Mouse (Mus musculus): Measurements from ENCODE around the gene Ube2v1.

Gene Ube2v1

GRCm38 (mm10) chr2:167631591-167632448 is at the start of gene Ube2v1:
Gene Ube2v1 (minus strand): TSS chr2:167632095.
- DNase-seq (ENCODE audit: extremely low read depth, low read depth), result peak; percentile 82

DNA sequence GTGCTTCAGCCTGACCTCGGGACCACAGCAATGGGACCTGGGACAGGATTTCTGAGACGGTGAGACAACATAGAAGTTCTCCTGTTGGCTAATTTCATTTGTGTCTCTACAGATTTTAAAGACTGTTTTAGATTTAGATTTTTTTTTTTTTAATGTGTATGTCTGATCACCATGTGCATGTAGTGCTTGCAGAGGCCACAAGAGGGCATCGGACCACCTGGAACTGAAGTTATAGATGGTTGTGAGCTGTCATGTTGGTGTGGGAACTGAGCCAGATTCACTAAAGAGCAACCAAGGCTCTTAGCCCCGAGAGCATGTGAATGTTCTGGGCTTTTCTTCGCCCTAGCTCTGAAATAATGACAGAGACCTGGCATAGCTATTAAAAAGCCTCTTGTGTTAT is 48.8 kb upstream of the Ube2v1 start:
- DNase-seq (ENCODE audit: extremely low read depth, low read depth), result peak; percentile 66

DNA sequence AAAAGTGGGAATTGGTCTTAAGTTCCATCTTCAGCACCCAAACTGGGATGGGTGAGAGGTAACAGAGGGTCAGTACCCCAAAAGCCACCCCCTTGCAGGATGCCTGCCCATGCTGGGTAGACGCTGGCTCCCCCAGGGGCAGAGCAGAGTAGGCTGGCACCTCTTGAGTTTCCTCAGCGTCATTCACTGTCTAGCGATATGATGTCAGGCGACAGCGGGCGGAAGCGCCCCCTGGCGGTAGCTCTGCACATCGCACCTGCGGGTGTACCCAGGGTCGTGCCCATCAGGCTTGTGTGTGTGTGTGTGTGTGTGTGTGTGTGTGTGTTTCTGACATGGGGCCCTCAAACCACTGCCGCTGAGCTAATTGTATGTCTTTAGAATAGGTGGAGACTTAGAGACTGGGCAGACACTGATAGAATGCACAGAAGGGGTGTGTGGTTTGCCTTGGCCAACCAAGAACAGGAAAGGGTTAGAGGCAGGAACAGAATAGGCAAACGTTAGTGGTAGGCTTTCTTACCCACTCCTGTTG is 48.1 kb upstream of the Ube2v1 start:
- peak; percentile 61 for DNase-seq (ENCODE audit: extremely low read depth, low read depth)

GRCm38 (mm10) chr2:167678600-167678999 is 46.7 kb upstream of the Ube2v1 start:
- DNase-seq (ENCODE audit: extremely low read depth, low read depth), result no peak

DNA sequence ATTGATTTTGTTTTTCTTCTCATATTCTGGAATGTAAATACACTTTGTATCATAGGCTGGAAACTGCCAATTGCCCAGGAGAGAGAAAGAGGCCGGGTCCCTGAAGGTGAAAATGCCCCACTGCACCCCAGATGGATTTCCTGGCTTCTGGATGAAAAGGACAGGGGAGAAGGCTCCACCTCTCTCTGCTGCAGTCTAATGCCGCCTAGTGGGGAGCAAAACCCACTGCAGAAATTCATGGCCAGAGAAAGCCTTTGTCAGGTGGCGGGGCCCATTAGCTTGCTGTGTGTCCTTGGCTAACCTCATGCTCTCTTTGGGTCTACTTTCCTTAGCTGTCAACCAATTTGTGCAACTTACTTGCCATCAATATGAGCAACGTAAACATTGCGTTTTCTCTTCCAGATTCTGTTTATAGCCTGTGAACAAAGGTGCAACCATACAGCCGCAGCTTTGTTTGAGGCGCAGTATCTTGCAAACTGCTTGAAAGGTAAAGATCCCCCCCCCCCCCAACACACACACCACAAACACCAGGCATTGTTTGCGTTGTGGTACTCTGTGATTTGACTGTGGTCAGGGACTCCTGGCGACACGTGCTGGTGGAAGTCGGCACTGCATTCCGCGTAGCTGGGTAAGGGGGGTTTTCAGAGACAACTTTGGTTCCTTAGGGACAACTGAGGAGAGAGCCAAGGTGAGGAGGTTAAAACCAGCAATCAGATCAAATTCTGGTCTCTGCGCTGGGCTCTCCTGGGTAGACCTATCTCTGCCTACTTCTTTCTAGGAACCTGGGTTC is 43.4 kb upstream of the Ube2v1 start:
- DNase-seq (ENCODE audit: extremely low read depth, low read depth), result no peak

DNA sequence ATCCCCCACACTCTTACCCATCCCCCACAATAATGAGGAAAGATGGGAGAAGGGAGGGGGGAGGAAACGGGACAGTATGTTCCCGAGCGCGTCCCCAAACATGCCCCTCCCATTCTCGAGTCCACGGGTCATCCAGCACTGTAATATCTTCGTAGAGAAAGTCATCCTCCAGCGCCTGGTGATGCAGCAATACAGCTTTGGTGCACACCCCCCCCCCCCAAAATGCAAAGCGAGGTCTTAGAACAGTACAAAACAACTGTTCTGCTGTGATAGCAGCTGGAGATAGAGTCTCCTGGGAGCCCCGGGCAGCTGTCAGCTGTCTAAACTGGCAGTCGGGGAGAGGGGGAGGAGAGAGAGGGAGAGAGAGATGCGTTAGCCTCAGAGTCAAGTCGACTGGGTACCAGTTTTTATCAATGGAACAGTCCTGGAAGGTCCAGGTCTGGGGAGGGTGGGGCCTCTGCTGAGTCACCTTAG is 40.4 kb upstream of the Ube2v1 start:
- peak; percentile 64 for DNase-seq (ENCODE audit: extremely low read depth, low read depth)

DNA sequence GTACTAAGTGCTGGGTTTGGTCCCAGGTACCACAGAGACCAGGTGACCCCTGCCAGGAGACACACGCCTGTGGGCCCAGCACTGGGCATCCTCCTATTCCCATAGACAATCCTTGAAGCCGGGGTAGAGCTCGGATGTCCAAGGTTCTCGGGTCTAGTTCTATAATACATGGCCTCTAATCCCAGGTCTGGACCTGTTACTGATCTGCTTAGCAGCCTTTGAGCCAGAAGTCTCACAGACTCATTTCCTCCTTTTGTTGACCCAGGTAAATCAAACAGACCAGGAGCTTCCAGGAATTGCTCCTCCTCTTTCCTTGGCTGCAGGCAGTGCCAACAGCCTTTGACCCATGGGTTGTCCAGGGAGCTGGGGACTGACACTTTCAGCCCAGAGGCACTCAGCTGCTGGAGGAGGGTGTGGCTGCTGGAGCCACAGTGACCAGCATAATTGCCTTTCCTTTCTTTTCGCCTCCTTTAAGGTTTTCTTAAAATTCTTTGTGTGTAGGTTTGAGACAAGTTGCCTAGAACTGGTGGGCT is 39.3 kb upstream of the Ube2v1 start:
- no peak for DNase-seq (ENCODE audit: extremely low read depth, low read depth)

- DNase-seq (ENCODE audit: extremely low read depth, low read depth), result no peak
Measured at GRCm38 (mm10) chr2:167669398-167669797, 37.5 kb upstream of the Ube2v1 start.

GRCm38 (mm10) chr2:167668426-167668825 is 36.5 kb upstream of the Ube2v1 start:
- DNase-seq (ENCODE audit: extremely low read depth, low read depth), result no peak

- no peak for DNase-seq (ENCODE audit: extremely low read depth, low read depth)
Measured at GRCm38 (mm10) chr2:167665972-167666713, 34.2 kb upstream of the Ube2v1 start.

DNA sequence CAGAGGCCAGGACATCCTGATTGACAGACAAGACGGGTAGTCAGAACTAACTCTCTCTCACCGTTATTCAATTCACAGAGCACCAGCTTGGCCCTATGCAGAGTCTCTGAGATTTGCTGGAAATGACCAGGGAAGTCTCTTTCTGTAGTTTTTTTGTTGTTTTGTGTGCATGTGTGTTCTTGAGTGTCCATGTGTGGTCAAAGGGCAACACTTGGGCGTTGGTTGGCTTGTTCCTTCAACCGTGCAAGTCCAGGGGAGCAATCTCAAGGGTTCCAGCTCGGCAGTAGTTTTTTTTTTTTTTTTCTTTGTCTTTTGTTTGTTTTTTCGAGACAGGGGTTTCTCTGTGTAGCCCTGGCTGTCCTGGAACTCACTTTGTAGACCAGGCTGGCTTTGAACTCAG is 30.8 kb upstream of the Ube2v1 start:
- no peak for DNase-seq (ENCODE audit: extremely low read depth, low read depth)

- peak; percentile 67 for DNase-seq (ENCODE audit: extremely low read depth, low read depth)
Measured at GRCm38 (mm10) chr2:167661270-167662203, 29.6 kb upstream of the Ube2v1 start, which contains the start of gene Gm20431. Gene Gm20431 (minus strand): TSS chr2:167661496.

DNA sequence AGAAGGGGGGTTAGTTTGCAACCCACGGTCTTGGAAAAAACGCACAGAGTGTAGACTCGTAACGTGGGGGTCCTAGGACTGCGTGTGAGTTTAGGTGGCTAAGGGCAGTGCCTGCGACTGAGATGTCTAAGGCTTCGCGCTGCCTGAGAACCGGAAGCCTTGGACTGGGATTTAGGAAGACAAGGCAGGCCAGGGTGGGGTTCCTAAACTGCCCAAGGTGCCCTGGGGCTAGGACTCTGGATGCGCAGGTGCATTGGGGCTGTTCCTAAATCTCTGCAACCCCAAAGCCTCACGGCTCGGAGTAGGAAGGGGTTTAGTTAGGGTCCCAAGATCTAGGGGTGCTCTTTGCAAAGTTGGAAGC is 28.7 kb upstream of the Ube2v1 start:
- no peak for DNase-seq (ENCODE audit: extremely low read depth, low read depth)

DNA sequence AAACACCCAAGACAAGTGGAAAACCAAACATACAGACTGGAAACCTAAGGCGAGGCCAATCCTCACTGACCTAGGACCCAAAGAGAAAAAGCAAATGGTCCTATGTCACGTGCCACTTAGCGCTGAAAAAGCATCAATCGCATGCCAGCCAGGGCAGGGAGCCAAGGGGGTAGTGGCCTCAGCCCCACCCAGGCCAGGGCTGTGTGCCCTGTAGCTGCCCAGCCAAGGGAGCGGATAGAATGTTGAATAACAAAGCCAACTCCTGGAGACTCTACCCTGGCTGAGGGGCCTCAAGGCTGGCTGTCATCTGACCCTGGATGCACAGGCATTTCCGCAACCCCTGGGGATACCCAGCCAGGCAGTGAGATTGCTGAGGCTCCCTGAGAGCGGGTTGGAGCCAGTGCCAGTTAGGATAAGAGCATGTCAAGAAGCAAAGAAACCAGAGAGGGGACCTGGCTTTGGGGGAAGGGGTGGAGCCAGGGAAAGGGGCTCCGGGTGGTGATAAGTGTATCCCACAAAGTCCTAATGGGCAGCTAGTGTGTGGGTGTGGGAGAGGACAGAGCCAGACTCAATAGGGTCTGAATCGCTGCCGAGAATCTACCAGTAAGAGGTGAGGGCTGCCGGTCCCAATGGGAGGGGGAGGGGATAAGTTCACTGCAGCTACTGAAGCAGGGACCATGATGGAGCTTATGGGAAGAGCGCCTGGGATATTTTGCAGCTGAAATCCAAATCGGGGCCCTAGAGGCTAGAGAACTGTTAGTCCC is 28.1 kb upstream of the Ube2v1 start:
- no peak for DNase-seq (ENCODE audit: extremely low read depth, low read depth)

- DNase-seq (ENCODE audit: extremely low read depth, low read depth), result no peak
Measured at GRCm38 (mm10) chr2:167659177-167659846, 27.4 kb upstream of the Ube2v1 start.

DNA sequence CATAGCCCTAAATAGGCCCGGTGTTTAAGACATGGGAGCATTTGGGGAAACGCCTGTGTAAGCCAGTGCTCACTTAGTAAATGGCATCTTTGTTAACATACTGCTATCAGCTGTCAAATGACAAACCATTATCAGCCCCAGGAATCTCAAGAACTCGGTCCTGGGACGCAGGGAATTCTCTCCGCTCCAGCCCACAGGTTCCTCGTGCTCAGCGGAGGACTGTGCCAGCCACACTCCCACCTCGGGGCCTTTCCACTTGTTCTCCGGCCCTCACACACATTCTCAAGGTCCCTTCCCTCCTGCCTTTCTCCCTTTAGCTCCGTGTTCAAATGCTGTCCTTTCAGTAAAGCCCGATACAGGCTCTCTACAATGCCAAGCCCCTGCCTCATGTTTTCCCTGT is 26.8 kb upstream of the Ube2v1 start:
- no peak for DNase-seq (ENCODE audit: extremely low read depth, low read depth)

GRCm38 (mm10) chr2:167657973-167658372 is 26.1 kb upstream of the Ube2v1 start:
- no peak for DNase-seq (ENCODE audit: extremely low read depth, low read depth)

GRCm38 (mm10) chr2:167656629-167657478 is 25.0 kb upstream of the Ube2v1 start:
- no peak for DNase-seq (ENCODE audit: extremely low read depth, low read depth)

All from MEL-GATA-1-ER (cell line).